Mouse (Mus musculus) T-helper 2 cell (primary cell): ENCODE measurements at regions not wholly inside any gene's neighbourhood (a gene's known extent, or its start where the extent isn't known, plus 50 kb on each side); places are given as distances from the start of the nearest gene placed in this dataset.

Experiments
- in situ Hi-C: fragments of 300-600 bp; cut with MboI, MseI; formaldehyde crosslinking; loops from one replicate; pipeline ENCODE4 v1.15.1; 2025; ENCODE audit warnings: high pct_unique_total_duplicates

- in situ Hi-C loops = loop anchor here (10.0 kb wide), 1 partner anchor 350 kb away; no protein-coding TSS in a partner anchor
These were observed 107.8 kb downstream of the Btg1 start for GRCm38 (mm10) chr10:96724436-96725175.

DNA sequence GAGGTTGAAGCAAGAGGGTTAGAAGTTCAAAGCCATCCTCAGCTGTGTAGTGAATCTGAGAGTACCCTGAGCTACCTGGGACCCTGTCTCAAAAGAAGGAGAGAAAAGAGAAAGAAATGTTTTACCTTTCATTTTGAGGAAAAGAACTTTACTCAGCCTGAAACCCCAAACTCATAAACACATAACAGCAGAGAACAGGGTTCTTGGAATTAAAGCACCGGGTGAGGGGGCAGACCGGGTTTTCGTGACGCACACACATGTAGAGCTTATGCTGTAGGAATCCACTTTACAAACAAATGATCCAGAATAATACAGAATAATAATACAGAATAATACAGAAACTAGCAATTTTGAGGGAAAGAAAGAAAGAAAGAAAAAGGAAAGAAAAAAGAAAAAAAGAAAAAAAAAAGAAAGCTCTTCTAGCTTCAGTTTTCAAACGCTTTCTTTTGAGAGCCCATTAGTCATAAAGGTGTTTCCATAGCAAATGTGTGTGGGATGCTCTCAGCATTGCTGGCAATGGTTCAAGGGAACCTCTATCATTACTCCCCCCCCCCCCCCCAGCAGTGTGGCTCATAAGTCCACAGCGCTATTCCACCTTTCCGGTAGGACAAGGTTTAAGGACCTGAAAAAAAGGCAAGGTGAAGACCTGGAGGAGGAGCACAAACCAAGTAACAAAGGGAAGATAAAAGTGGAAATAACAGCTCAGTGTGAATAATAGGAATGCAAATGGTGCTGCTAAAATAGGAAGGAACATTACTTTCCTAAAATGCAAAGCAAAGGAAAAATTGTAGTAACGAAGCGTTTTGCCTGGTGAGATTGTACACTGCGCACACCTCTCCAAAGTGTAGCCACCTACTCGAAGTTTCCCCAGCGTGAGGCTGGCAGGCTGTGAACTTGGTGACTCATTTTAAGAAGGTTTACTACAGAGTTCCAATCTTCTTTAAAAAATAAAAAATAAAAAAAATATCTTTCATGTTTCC lies 110.3 kb downstream of the Btg1 start:
- in situ Hi-C loops = loop anchor here (10.0 kb wide), 1 partner anchor 352 kb away; no protein-coding TSS in a partner anchor

- in situ Hi-C loops = no loop called here
These were observed 116.8 kb downstream of the Btg1 start for GRCm38 (mm10) chr10:96733581-96733980.

DNA sequence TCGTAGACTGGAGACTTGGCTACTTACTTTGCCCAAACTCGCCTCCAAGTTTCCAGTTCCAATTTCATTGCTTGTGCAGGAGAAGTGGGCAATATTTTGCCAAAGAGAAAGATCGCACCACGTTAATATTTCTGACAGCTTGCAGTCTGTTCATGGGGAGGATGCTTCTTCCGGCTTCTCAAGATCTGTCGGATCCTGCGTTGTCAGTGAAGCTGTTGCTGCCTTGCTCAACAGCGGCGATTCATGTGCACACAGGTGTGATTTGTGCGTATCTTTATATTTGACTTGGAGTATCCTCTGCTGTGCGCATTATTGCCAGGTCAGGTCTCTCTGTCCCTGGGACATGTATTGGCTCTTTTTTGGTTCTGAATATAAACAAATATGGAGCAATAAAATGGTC lies 118.3 kb downstream of the Btg1 start:
- in situ Hi-C loops = no loop called here

DNA sequence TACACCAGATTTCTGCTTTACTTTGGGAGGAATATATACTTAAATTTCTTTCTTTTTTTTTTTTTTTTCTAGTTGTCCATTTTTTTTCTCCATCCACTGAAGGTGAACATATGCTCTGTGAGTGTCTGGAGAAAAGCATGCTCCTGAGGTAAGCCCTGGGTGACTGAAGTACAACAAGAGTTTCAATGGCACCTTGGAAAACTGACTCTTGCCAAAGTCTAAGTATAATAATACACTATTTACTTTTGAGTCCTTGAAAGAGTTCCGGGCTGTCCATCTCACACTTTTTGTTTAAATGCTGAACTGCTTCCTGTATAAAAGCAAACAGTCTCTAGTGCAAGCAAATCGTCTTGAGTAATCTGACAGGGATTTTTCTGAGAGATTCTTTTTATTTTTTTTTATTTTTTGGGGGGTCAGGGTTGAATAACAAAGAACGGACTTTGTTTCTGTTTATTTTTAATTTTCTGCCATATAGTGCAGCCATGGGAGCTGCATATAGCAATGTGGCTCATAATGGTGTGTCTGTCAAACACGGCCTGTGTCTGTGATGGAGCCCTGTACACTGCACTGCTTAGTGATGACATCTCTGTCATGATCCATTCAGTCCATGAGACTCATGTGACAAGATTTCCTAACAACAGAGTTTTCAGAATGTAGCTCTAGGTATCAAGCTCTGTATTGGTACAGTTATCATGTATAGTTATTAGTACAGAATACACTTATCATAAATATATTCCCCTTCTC lies 119.3 kb downstream of the Btg1 start:
- in situ Hi-C loops = no loop called here

- in situ Hi-C loops = no loop called here
These were observed 121.2 kb downstream of the Btg1 start for GRCm38 (mm10) chr10:96737972-96738371.

- in situ Hi-C loops = no loop called here
These were observed 121.8 kb downstream of the Btg1 start for GRCm38 (mm10) chr10:96738606-96739005.

GRCm38 (mm10) chr10:96744167-96744777 lies 127.5 kb downstream of the Btg1 start:
- in situ Hi-C loops = no loop called here

DNA sequence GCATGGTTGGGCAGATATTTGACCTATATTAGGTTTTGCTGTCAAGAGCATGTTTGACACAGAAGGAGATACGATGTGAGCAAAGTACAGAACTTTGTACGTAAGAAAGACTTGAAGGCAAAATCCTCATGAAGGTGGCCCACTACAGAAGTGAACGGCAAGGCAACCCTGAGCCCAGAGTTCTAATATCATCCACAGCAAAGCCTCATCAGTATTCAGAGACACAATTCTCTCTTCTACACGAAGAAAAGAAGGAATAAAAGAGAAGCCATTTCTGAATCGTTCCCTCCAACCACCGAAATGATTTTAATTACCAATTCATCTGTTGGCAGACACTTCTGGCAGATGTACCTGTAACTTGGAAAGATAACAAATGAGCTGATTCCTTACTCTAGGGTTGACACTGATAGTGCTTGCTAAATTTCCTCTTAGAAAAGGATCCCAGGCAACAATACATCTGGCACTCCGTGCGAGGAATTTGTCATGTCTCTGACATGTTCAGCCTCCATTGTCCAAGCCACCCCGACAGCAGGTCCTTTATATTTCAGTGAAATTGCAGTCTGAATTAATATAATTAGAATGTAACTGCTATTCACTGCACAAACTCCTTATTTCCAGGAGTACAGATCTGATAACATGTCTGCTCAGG lies 130.3 kb downstream of the Btg1 start:
- in situ Hi-C loops = no loop called here

DNA sequence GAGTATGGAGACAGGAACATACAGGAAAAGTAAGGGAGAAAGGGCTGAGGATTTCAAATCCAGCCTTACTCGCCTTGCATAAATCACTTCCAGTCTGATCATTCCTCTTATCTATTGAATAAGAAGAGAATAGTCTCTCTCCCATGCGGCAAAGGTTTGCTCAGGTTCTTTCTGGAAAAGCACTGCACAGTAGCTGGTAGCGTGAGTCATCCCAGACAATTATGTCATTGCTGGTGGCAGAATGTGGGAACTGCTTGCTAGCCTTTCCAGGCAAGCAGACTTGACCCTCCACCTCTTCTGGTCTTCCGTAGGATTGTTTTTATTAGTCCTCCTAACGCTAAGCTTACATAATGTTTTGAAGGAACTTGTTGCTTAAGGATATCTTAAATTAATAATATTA lies 134.1 kb downstream of the Btg1 start:
- in situ Hi-C loops = no loop called here

DNA sequence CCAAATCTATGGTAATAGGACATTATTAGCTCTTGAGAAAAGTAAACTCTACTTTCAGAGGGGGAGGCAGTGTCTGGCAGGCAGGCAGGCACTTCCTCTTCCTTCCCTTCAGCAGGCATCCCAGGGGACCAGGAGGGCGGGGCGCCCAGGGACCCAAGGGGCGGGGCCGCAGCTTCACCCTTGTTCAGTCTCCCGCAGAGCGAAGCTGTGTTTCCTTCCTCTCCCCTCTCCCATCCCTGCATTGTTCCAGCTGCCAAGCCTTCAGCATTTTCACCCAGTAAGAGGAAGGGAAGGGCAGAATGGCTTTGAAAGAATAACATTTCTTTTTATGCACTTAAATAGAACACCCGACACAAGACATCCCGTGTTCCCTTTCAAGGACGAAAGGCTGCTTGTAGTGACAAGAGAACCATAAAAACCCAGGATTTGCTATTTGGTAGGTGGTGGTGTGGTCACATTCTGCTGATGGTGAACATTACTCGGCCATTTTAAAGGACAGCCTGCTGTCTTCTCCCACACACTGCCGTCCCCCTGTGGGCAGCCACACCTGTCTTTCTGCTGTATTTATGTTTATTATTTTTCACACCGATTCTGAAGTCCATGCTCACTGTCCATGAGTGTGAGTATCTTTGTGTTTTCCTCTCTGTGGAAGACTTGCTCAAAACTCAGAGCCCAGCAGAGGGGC lies 134.9 kb downstream of the Btg1 start:
- in situ Hi-C loops = no loop called here

- in situ Hi-C loops = no loop called here
These were observed 135.7 kb downstream of the Btg1 start for GRCm38 (mm10) chr10:96752531-96752930.

- in situ Hi-C loops = no loop called here
These were observed 136.7 kb downstream of the Btg1 start for GRCm38 (mm10) chr10:96753521-96753920.

DNA sequence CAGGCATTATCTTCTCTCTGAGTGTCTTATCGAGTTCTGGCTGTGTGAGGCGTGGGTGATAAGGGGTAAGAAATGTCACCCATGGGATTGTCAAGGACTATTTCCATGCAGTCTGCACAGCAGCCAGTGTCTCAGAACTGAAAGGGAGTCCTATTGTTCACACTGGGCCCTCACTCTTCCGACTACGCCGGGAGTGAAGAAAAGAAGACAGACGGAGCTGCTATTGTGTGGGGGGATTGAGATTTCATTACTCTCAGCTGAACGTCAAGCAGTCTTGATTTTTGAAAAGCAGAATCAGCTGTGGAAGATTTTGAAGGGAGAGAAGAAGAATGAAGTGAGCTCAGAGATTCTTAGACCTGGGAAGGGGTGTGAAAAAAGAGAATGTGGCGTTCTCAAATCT lies 138.9 kb downstream of the Btg1 start:
- in situ Hi-C loops = no loop called here

GRCm38 (mm10) chr10:96756355-96757084 lies 139.7 kb downstream of the Btg1 start:
- in situ Hi-C loops = no loop called here

DNA sequence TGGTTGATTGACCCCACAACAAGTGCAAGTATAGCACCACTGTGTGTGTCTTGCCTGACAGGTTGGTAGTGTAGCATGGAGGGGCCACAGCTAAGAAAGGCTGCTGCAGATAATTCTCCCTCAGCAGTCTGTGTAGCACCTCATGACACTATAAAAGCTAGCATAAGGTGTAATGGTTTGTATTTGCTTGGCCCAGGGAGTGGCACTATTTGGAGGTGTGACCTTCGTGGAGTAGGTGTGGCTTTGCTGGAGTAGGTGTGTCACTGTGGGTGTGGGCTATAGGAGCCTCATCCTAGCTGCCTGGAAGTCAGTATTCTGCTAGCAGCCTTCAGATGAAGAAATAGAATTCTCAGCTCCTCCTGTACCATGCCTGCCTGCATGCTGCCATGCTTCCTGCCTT lies 140.5 kb downstream of the Btg1 start:
- in situ Hi-C loops = no loop called here

- in situ Hi-C loops = no loop called here
These were observed 144.8 kb downstream of the Btg1 start for GRCm38 (mm10) chr10:96761601-96762000.

GRCm38 (mm10) chr10:96765626-96766025 lies 148.8 kb downstream of the Btg1 start:
- in situ Hi-C loops = no loop called here

DNA sequence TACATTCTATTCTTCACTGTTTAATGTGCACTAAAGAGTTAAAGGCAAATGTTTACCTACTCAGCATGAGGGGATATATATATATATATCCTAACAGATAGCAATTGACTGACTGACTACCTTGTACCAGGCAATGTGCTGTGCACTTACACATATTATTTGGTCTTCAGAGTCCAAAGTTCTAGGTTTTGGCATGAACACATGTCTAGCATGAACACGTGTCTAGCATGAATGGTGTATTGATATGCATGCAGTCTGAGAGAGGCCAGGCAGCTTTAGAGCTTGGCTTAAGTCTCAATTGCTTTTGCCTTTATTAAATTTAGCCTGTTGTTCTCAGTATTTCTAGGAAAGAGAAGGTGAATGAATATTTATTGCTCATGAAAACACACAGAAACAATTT lies 161.4 kb downstream of the Btg1 start:
- in situ Hi-C loops = no loop called here

DNA sequence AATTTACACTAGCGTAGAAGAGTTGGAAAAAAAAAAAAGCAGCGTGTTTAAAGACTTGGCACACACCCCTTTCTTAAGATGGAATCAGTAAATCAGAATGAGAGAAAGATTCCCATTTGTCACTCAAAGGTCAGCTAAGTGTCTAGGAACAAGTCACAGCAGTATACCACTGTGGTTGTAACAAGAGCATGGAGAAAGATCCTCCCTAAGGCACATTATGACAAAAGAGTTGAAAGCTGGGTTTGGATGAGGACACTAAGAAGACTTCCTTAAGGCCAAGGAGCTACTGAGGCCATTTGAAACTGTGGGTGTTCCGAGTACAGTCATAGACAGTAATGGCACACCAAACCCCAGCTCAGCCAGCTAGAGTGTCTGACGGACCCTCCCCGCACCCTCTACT lies 167.2 kb downstream of the Btg1 start:
- in situ Hi-C loops = no loop called here
